Mouse (Mus musculus): ENCODE measurements around the gene Olfr1367.
"Not testable (repeated sequence)": the region's sequence is repeated elsewhere in the genome, so short reads cannot be mapped to it uniquely, and the experiment has no call there.

Gene Olfr1367

GRCm38 (mm10) chr13:21346610-21347009, at the start of gene Olfr1367:
Gene Olfr1367, plus strand, starts transcription at chr13:21346910.
- DNase-seq: no peak

GRCm38 (mm10) chr13:21298557-21298956, 48.2 kb upstream of the Olfr1367 start:
- DNase-seq: no peak

DNA sequence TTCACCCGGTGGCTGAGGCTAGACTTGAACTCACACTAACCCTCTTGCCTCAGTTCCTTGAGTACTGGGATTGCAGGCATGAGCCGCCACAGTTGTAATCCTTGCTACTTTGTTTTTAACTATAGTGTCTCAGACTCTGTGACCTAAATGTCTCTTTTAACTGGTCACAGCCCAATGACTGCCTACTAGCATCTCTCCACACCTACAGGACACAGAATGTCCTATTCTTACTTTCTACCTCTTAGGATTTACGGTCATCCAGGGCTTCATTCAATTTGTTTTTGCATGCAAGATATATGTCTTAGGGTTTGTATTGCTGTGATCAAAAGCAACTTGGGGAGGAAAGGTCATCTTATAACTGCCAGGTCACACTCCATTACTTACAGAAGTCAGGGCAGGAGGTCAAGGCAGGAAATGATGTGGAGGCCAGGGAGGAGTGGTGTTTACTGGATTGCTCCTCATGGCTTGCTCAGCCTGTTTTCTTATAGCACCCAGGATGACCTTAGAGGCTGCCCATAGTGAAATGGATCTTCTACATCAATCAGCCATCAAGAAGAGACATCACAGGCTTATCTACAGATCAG, 42.1 kb upstream of the Olfr1367 start:
- no peak for DNase-seq

DNA sequence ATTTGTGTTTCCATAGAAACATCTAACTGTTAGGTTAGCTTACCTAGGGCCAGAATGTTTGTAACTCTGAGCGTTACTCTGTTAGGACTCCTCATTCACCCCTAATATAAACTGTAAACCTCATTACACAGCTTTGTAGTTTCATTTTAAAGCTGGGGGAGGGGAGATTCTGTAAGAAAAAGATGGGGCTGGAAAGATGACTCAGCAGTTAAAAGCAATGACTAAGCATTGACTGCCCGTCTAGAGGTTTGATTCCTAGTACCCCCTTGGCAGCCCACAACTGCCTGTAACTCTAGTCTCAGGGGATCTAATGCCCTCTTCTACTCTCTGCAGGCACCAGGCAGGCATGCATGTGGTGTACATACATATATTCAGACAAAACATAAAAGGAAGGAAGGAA, 36.9 kb upstream of the Olfr1367 start:
- DNase-seq: no peak

DNA sequence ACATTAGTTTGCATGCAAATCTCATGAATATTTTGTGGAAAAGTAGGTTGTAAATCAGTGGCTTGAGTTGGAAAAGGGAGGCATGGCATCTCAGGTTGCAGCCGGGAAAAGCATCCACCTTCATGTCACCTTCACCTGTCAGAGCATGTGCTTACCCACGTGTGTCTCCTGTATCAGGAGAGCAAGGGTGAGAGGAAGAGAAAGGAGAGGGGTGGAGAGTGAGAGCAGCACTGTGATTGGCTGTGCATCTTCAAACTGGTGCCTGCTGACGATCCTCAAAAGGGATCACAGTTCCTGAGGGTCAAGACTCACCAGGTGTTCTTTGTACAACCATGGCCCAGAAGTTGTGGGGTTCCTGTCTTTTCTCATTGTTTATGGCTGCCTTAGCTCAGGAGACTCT, 34.8 kb upstream of the Olfr1367 start, which contains the start of gene Gpx6:
Gene Gpx6 (plus strand): TSS at position 200 of the 400 bp plus-strand sequence.
- no peak for DNase-seq

DNA sequence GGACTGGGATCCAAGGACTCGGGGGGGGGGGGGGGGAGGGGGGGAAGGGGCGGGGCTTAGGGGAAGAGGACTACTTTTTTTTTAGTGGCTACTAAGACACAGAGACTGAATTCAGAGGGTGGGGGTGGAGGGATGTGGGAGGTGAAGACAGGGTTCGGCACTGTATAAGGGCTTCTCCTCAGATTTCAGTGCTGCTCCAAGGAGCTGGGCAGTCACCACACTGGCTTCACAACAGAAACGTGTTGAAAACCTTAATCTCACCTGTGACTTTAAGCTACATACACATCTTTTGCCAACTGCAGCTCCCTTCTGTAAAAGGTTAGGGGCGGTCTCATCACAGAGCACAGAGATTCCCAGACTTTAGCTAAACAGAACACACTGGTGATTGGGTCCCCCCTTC, 33.9 kb upstream of the Olfr1367 start:
- no peak for DNase-seq

GRCm38 (mm10) chr13:21313903-21314302, 32.8 kb upstream of the Olfr1367 start:
- DNase-seq: no peak

DNA sequence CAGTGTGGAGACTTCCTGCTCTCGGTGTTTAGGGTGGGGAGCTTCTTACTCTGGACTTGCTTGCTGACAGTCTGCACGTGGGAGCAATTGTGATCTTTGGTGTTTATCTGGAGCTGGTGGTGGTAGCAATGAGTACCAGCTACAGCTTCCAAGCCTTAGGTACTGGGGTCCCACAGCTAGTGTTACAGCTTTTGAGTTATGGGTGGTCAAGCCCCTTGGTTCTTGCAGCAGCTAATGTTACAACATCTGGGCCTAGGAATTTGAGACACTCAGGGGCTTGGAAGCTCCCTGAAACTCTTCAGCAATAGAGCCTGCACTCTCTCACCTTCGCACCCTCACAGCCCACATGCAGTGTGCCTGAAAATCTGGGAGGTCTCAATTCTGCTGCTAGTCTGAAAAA, 26.4 kb upstream of the Olfr1367 start:
- DNase-seq: no peak

GRCm38 (mm10) chr13:21321890-21322494, 24.7 kb upstream of the Olfr1367 start:
- DNase-seq: no peak

- peak; percentile 44 for DNase-seq
Observed at GRCm38 (mm10) chr13:21322509-21323375, 24.0 kb upstream of the Olfr1367 start.

DNA sequence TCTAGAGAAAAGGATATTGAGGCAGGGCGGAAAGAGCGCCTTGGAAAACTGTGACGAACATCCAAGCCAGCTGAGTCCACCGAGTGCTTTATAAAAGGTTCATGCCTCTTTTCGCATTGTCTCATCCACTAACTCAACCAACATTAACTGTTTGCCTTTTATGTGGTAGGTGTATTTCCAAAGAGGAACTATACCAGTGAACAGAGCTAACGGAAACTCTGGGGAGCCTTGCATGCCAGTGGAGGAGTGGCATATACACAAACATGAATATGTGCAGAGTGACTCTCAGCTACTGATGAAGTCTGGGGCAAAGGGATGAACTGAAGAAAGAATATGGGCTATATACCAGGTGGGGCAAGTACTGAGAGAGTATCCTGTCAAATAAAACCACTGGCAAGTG, 23.3 kb upstream of the Olfr1367 start:
- DNase-seq: no peak

GRCm38 (mm10) chr13:21326191-21326590, 20.5 kb upstream of the Olfr1367 start:
- DNase-seq: no peak

DNA sequence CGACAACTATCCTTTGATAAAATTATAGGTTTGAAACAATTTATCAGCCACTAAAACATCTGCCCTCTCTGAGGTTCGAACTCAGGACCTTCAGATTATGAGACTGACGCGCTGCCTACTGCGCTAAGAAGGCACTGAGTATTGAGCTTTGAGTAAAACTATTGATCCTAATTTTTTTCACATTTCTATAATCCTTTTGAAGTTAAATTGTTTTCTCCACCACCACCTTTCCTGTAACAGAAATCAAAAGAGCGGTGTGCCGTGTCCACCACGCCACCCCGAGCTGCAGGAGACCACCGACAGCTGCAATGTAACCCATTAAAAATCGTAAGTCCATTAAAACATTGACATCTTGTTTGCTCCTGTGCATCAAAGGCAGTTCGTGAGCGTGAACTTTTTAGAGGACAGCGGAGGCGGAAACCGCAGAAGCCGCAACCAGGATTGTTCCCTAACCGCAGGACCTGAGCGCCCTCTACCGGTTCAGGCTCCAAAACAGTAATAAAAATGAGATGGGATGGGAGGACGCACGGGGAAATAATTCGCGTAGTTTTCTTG, 20.0 kb upstream of the Olfr1367 start:
- DNase-seq: peak; percentile 51

- DNase-seq: no peak
Observed at GRCm38 (mm10) chr13:21327424-21327823, 19.3 kb upstream of the Olfr1367 start.

DNA sequence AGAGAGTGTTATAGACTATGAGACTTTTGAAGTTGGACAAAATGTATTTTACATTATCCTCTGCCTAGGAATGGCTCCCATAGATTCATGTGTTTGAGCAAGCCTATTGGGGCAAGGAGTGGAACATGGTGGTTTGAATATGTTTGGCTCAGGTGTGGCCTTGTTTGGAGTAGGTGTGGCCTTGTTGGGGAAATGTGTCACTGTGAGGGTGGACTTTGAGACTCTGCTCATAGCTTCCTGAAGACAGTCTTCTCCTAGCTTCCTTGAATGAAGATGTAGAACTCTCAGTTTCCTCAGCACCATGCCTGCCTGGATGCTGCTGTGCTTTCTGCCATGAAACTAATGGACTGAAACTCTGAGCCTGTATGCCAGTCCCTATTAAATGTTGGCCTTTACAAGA, 3.9 kb downstream of the Olfr1367 start:
- DNase-seq: no peak

DNA sequence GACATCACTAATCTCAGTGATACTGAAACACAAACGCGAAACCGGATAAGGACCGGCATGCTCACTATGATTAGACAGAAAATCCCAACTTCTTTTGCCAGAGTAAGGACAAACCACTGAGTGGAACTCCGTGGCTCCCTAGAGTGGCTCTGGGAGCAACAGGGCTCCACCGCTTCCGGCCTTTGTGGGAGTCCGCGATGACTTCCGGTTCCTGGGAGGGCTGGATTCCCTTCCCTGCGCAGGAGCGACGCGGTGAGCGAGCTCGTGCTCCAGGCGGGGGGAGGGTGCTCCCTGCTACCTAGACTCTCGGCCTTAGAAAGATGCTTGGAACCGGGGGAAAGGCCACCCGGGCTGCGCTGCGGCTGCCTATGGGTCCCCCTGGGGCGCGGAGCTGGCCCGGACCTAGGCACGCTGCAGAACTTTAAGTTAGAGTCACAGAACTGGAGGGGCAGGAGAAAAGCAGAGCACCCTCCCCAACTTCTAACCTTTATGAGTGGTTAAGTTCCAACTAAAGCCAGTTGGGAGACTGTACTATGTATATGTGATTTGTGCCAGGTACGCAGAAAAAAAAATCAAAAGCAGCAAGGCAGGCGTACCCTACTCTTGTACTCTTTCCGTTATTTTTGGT, 16.0 kb downstream of the Olfr1367 start, which contains the start of gene Zscan12:
Gene Zscan12 (plus strand): TSS at position 200 of the 628 bp plus-strand sequence.
- peak; percentile 93 for DNase-seq

DNA sequence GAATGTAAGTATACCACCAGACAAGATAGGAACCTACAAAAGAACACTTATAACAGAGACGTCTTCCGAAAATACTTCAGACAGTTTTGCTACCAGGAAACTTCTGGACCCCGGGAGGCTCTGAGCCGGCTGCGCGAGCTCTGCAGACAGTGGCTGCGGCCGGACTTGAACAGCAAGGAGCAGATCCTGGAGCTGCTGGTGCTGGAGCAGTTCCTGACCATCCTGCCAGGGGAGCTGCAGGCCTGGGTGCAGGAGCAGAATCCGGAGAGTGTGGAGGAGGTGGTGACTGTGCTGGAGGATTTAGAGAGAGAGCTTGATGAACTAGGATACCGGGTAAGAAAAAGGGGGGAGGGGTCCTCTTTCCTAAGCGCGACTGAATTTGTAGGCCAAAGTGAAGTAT, 17.0 kb downstream of the Olfr1367 start:
- DNase-seq: no peak

DNA sequence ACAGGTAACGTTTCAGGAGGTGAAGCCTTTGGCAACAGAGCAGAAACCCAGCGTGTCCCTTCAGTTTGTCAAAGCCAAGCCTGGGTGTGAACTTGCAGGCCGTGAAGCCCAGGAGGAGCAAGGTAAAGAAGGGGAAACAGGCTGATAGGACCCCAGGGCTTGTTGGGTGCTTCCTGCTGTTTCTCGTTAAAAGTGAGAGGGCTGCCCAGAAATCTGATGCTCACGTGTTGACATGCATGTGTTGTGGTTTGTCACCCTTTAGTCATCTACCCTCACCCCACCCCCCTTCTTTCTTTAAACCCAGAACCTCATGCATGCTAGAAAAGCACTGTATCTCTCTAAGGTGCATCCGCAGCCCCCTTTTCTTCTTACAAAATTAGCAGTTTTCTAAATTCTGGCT, 19.9 kb downstream of the Olfr1367 start:
- no peak for DNase-seq

GRCm38 (mm10) chr13:21372700-21373099, 26.0 kb downstream of the Olfr1367 start:
- DNase-seq: no peak

- no peak for DNase-seq
Observed at GRCm38 (mm10) chr13:21377773-21378172, 31.1 kb downstream of the Olfr1367 start.

DNA sequence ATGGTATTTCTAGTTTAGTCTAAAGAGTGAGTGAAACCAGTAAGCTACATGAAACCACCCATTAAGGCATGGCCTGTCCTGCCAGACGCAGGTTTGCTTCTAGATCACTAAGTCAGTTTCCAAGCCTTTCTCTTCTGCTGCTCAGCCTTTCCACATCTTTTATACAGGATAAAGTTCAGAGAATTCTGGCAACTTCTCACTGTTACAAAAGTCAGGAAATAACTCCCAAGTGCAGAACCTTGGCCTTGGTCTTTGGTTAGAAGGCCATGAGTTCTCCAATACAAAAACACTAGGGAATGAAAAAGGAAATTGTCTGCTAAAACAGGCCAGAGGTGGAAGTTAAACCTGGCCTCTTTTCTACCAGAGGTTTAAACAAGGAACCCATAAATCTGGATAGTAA, 48.5 kb downstream of the Olfr1367 start:
- DNase-seq: no peak

- DNase-seq: no peak
Observed at GRCm38 (mm10) chr13:21395623-21396022, 48.9 kb downstream of the Olfr1367 start.

- not testable (repeated sequence) for DNase-seq
Observed at GRCm38 (mm10) chr13:21396048-21396447, 49.3 kb downstream of the Olfr1367 start.

Measured in layer of hippocampus, adult 9-11 months (tissue).